Mouse (Mus musculus): ENCODE measurements around the gene Aadacl2. TPM values are rescaled to one million over a fixed set of nuclear protein-coding genes. Genes with fewer than 3 reads are reported as not detected.

The Aadacl2 gene
- not detected in 2 replicates for polyA plus RNA-seq (2016; fragmentation: Nextera tagmentation; extraction: Ambion mirVana)

- Histone ChIP-seq H3K27ac (no peak within 1 kb of the TSS), H3K4me3 (no peak within 1 kb of the TSS), H3K9me3 (no peaks in the 10 kb centered on the region), H3K27me3 (ENCODE audit: poor library complexity, severe bottlenecking) (no peaks in the 10 kb centered on the region), H3K4me1 (no peaks in the 10 kb centered on the region), H3K36me3 (replicated peaks) (no peaks in the 10 kb centered on the region)
- no peak for DNase-seq (ENCODE audit: extremely low spot score, low spot score)
- WGBS = 80% methylated on average over 1 of the region's 1 CpGs
These were observed at the start of gene Aadacl2 for GRCm38 (mm10) chr3:60006443-60006842. Gene Aadacl2, plus strand, starts transcription at chr3:60006743.

GRCm38 (mm10) chr3:59970891-59971290 lies 35.7 kb upstream of the Aadacl2 start:
- no peak for DNase-seq (ENCODE audit: extremely low spot score, low spot score)
- Histone ChIP-seq H3K27ac (no peak overlapping the region), H3K4me1 (no peaks in the 10 kb centered on the region), H3K27me3 (ENCODE audit: poor library complexity, severe bottlenecking) (no peaks in the 10 kb centered on the region), H3K9me3 (no peaks in the 10 kb centered on the region), H3K36me3 (replicated peaks) (no peaks in the 10 kb centered on the region), H3K4me3 (no peak overlapping the region)
- 91% methylated on average over 5 of the region's 5 CpGs for WGBS

- Histone ChIP-seq H3K27ac (no peak overlapping the region), H3K4me1 (no peaks in the 10 kb centered on the region), H3K4me3 (no peak overlapping the region), H3K36me3 (replicated peaks) (no peaks in the 10 kb centered on the region), H3K27me3 (ENCODE audit: poor library complexity, severe bottlenecking) (no peaks in the 10 kb centered on the region), H3K9me3 (no peaks in the 10 kb centered on the region)
- DNase-seq (ENCODE audit: extremely low spot score, low spot score) = no peak
These were observed 32.0 kb upstream of the Aadacl2 start for GRCm38 (mm10) chr3:59974591-59974990.

- H3K9me3 ChIP-seq = no peaks in the 10 kb centered on the region
- no peaks in the 10 kb centered on the region for H3K36me3 ChIP-seq (replicated peaks)
- H3K27me3 ChIP-seq (ENCODE audit: poor library complexity, severe bottlenecking) = no peaks in the 10 kb centered on the region
- DNase-seq (ENCODE audit: extremely low spot score, low spot score) = no peak
- H3K4me1 ChIP-seq = no peaks in the 10 kb centered on the region
- no peak overlapping the region for H3K4me3 ChIP-seq
- no peak overlapping the region for H3K27ac ChIP-seq
These were observed 2.9 kb upstream of the Aadacl2 start for GRCm38 (mm10) chr3:60003622-60004021.

- Histone ChIP-seq H3K4me1 (no peaks in the 10 kb centered on the region), H3K36me3 (replicated peaks) (no peaks in the 10 kb centered on the region), H3K27ac (no peak within 1 kb of the TSS), H3K27me3 (ENCODE audit: poor library complexity, severe bottlenecking) (no peaks in the 10 kb centered on the region), H3K9me3 (no peaks in the 10 kb centered on the region), H3K4me3 (no peak within 1 kb of the TSS)
- WGBS = 74% methylated on average over 1 of the region's 1 CpGs
- no peak for DNase-seq (ENCODE audit: extremely low spot score, low spot score)
These were observed 18.9 kb downstream of the Aadacl2 start, which contains the start of gene Aadac for GRCm38 (mm10) chr3:60025417-60025816. Gene Aadac, plus strand, starts transcription at chr3:60025717.

GRCm38 (mm10) chr3:60031511-60031910 lies 25.0 kb downstream of the Aadacl2 start:
- Histone ChIP-seq H3K36me3 (replicated peaks) (no peaks in the 10 kb centered on the region), H3K9me3 (no peaks in the 10 kb centered on the region), H3K27ac (no peak overlapping the region), H3K4me1 (no peaks in the 10 kb centered on the region), H3K27me3 (ENCODE audit: poor library complexity, severe bottlenecking) (no peaks in the 10 kb centered on the region), H3K4me3 (no peak overlapping the region)
- 88% methylated on average over 4 of the region's 4 CpGs for WGBS
- DNase-seq (ENCODE audit: extremely low spot score, low spot score) = no peak

- 86% methylated on average over 3 of the region's 3 CpGs for WGBS
- H3K9me3 ChIP-seq = no peaks in the 10 kb centered on the region
- no peak overlapping the region for H3K4me3 ChIP-seq
- H3K27me3 ChIP-seq (ENCODE audit: poor library complexity, severe bottlenecking) = no peaks in the 10 kb centered on the region
- H3K4me1 ChIP-seq = no peaks in the 10 kb centered on the region
- no peaks in the 10 kb centered on the region for H3K36me3 ChIP-seq (replicated peaks)
- no peak overlapping the region for H3K27ac ChIP-seq
- DNase-seq (ENCODE audit: extremely low spot score, low spot score) = no peak
These were observed 39.8 kb downstream of the Aadacl2 start for GRCm38 (mm10) chr3:60046221-60046913.

GRCm38 (mm10) chr3:60053231-60053927 lies 46.8 kb downstream of the Aadacl2 start:
- no peak overlapping the region for H3K27ac ChIP-seq
- no peak for DNase-seq (ENCODE audit: extremely low spot score, low spot score)
- no peaks in the 10 kb centered on the region for H3K36me3 ChIP-seq (replicated peaks)
- no peaks in the 10 kb centered on the region for H3K9me3 ChIP-seq
- H3K4me1 ChIP-seq = no peaks in the 10 kb centered on the region
- no peak overlapping the region for H3K4me3 ChIP-seq
- WGBS = 88% methylated on average over 3 of the region's 3 CpGs
- H3K27me3 ChIP-seq (ENCODE audit: poor library complexity, severe bottlenecking) = no peaks in the 10 kb centered on the region

- DNase-seq (ENCODE audit: extremely low spot score, low spot score) = no peak
- H3K27ac ChIP-seq = no peak overlapping the region
- H3K4me3 ChIP-seq = no peak overlapping the region
- no peaks in the 10 kb centered on the region for H3K36me3 ChIP-seq (replicated peaks)
- 93% methylated on average over 2 of the region's 2 CpGs for WGBS
- H3K27me3 ChIP-seq (ENCODE audit: poor library complexity, severe bottlenecking) = no peaks in the 10 kb centered on the region
- no peaks in the 10 kb centered on the region for H3K9me3 ChIP-seq
- no peaks in the 10 kb centered on the region for H3K4me1 ChIP-seq
These were observed 47.4 kb downstream of the Aadacl2 start for GRCm38 (mm10) chr3:60053931-60054330.

GRCm38 (mm10) chr3:60056451-60056850 lies 49.9 kb downstream of the Aadacl2 start:
- Histone ChIP-seq H3K9me3 (no peaks in the 10 kb centered on the region), H3K27me3 (ENCODE audit: poor library complexity, severe bottlenecking) (no peaks in the 10 kb centered on the region), H3K27ac (no peak overlapping the region), H3K4me1 (no peaks in the 10 kb centered on the region), H3K4me3 (no peak overlapping the region), H3K36me3 (replicated peaks) (no peaks in the 10 kb centered on the region)
- WGBS = 38% methylated on average over 3 of the region's 3 CpGs
- DNase-seq (ENCODE audit: extremely low spot score, low spot score) = no peak

GRCm38 (mm10) chr3:60057070-60057808 lies 50.7 kb downstream of the Aadacl2 start:
- Histone ChIP-seq H3K27ac (no peak overlapping the region), H3K4me3 (no peak overlapping the region), H3K36me3 (replicated peaks) (no peaks in the 10 kb centered on the region), H3K4me1 (no peaks in the 10 kb centered on the region), H3K27me3 (ENCODE audit: poor library complexity, severe bottlenecking) (no peaks in the 10 kb centered on the region), H3K9me3 (no peaks in the 10 kb centered on the region)
- no peak for DNase-seq (ENCODE audit: extremely low spot score, low spot score)
- WGBS = 90% methylated on average over 2 of the region's 2 CpGs

GRCm38 (mm10) chr3:60057809-60058082 lies 51.2 kb downstream of the Aadacl2 start:
- Histone ChIP-seq H3K27ac (no peak overlapping the region), H3K4me3 (no peak overlapping the region), H3K4me1 (no peaks in the 10 kb centered on the region), H3K27me3 (ENCODE audit: poor library complexity, severe bottlenecking) (no peaks in the 10 kb centered on the region), H3K36me3 (replicated peaks) (no peaks in the 10 kb centered on the region), H3K9me3 (no peaks in the 10 kb centered on the region)
- WGBS = 79% methylated on average over 1 of the region's 1 CpGs
- DNase-seq (ENCODE audit: extremely low spot score, low spot score) = no peak

Measured in forebrain, embryonic 10.5 days (tissue).